Mouse (Mus musculus) hindbrain, embryonic 13.5 days (tissue): ENCODE measurements around the gene Znhit1. TPM values are rescaled to one million over a fixed set of nuclear protein-coding genes. Genes with fewer than 3 reads are reported as not detected.

ENCODE experiments used
- ATAC-seq: fragments of 200-750 bp; cut with Nextera tagmentation; 2 replicates; pipeline ENCODE4 v1.8.0; 2017; ENCODE audit warnings: moderate TSS enrichment; ENCODE audit not compliant: low FRiP score
- H3K27ac ChIP-seq: fragments of 300-500 bp; sonication (generic); 2 replicates; pipeline ENCODE4 v1.5.1; 2015; ENCODE audit warnings: inconsistent platforms, mild to moderate bottlenecking, moderate library complexity
- H3K27me3 ChIP-seq: fragments of 300-500 bp; sonication (generic); 2 replicates; pipeline ENCODE4 v1.6.1; 2015; ENCODE audit warnings: mild to moderate bottlenecking, inconsistent platforms
- H3K36me3 ChIP-seq: fragments of 300-500 bp; sonication (generic); 2 replicates; pipeline ENCODE4 v1.6.1; 2015; ENCODE audit warnings: mild to moderate bottlenecking, inconsistent platforms
- H3K4me1 ChIP-seq: fragments of 300-500 bp; sonication (generic); replicated peaks from 2 replicates; pipeline ENCODE4 v1.6.1; 2015; ENCODE audit warnings: inconsistent platforms
- H3K4me2 ChIP-seq: fragments of 300-500 bp; sonication (generic); 2 replicates; pipeline ENCODE4 v1.6.1; 2015; ENCODE audit warnings: inconsistent platforms, mild to moderate bottlenecking, moderate library complexity
- H3K4me3 ChIP-seq: fragments of 300-500 bp; sonication (generic); 2 replicates; pipeline ENCODE4 v1.5.1; 2015; ENCODE audit warnings: mild to moderate bottlenecking, inconsistent platforms
- H3K9ac ChIP-seq: fragments of 300-500 bp; sonication (generic); 2 replicates; pipeline ENCODE4 v1.6.1; 2015; ENCODE audit warnings: mild to moderate bottlenecking, inconsistent platforms
- H3K9me3 ChIP-seq: fragments of 300-500 bp; sonication (generic); 2 replicates; pipeline ENCODE4 v1.6.1; 2016; ENCODE audit warnings: inconsistent platforms
- WGBS: fragments of 180-500 bp; shearing (Covaris S2); methylation state at CpG from one replicate; pipeline ENCODE4 v1.1.7; 2015; 5-methylcytosine and 5-hydroxymethylcytosine counted together
- polyA plus RNA-seq: library from polyadenylated mRNA; unstranded; fragments of >200 nt; fragmentation: Nextera tagmentation; extraction: Ambion mirVana; gene quantifications from 2 replicates; pipeline ENCODE4 v1.2.1, GENCODE M21; 2015

The Znhit1 gene
- polyA plus RNA-seq, 1 experiment from 2014 or later = 109 TPM

DNA sequence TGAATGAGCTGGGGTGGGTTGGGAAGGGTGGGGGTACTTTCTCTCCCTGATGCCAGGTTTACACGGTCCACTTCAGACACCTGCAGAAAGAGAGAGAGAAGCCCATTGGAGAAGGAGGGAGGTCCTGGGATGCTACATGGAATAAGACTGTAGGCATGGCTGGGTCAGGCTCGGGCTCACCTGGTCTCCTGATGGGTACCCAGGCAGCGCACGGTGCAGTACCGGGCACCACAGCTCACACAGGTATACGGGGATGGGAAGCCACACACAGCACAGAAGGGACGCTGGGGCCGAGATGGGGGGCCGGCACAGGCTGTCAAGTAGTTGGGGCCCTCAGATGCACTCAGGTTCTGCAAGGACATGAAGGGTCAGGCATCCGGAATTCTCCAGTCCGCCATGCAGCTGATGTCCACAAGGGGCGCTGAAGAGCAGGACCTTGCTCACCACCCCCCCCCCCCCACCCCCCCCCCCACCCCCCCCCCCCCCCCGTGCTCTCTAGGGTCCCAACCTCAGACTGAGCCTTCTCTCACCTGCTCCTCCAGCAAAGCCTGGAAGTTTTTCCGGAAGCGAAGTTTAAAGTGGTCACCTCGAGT is 5.4 kb downstream of the Znhit1 start:
- Histone ChIP-seq H3K4me3 (no peak overlapping the region), H3K9me3 (no peaks in the 10 kb centered on the region), H3K9ac (no peak overlapping the region), H3K27ac (no peak overlapping the region), H3K4me1 (peaks cover 14% of the 10 kb centered on the region), H3K36me3 (peaks cover 40% of the 10 kb centered on the region), H3K4me2 (no peak overlapping the region), H3K27me3 (no peaks in the 10 kb centered on the region)
- ATAC-seq = no peak
- WGBS = 73% methylated on average over 10 of the region's 16 CpGs

- Histone ChIP-seq H3K4me2 (no peak overlapping the region), H3K36me3 (peaks cover 40% of the 10 kb centered on the region), H3K4me1 (peaks cover 9% of the 10 kb centered on the region), H3K27me3 (no peaks in the 10 kb centered on the region), H3K27ac (no peak overlapping the region), H3K9me3 (no peaks in the 10 kb centered on the region), H3K9ac (no peak overlapping the region), H3K4me3 (no peak overlapping the region)
- no peak for ATAC-seq
- 93% methylated on average over 8 of the region's 8 CpGs for WGBS
Observed at GRCm38 (mm10) chr5:136980974-136981373, 6.8 kb downstream of the Znhit1 start.

GRCm38 (mm10) chr5:136979762-136980161 is 8.1 kb downstream of the Znhit1 start:
- H3K4me2 ChIP-seq = no peak overlapping the region
- WGBS = 86% methylated on average over 2 of the region's 2 CpGs
- H3K36me3 ChIP-seq = peaks cover 40% of the 10 kb centered on the region
- no peak overlapping the region for H3K27ac ChIP-seq
- no peaks in the 10 kb centered on the region for H3K9me3 ChIP-seq
- H3K9ac ChIP-seq = no peak overlapping the region
- no peak overlapping the region for H3K4me3 ChIP-seq
- no peak for ATAC-seq
- 0 out of 2 replicates have a peak, but pooled peaks cover under 1% of the 10 kb centered on the region for H3K4me1 ChIP-seq
- no peaks in the 10 kb centered on the region for H3K27me3 ChIP-seq

- H3K4me3 ChIP-seq = no peak overlapping the region
- no peaks in the 10 kb centered on the region for H3K4me1 ChIP-seq
- H3K9ac ChIP-seq = no peak overlapping the region
- no peak for ATAC-seq
- peaks cover 26% of the 10 kb centered on the region for H3K36me3 ChIP-seq
- H3K27me3 ChIP-seq = no peaks in the 10 kb centered on the region
- H3K27ac ChIP-seq = no peak overlapping the region
- H3K4me2 ChIP-seq = no peak overlapping the region
- 65% methylated on average over 4 of the region's 4 CpGs for WGBS
- H3K9me3 ChIP-seq = no peaks in the 10 kb centered on the region
Observed at GRCm38 (mm10) chr5:136977769-136978168, 10.1 kb downstream of the Znhit1 start.

DNA sequence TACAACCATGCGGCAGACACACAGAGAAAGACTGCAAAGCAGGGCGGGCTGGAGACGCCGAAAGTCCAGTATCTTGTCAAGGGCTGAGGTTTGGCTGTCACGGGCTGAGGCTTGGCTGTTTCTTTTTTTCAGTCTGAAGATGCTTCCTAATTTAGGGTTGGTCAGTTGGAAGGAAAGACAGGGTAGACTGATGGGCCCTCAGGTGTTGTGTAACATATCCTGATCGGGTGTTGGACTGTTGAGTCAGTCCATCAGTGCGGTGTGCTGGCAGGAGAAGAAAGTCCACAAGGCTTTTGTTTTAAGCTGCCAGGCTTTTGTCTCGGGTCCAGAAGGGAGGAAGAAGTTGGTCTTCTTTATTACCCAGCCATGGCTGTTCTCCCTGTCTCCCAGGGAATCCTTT is 14.2 kb downstream of the Znhit1 start:
- Histone ChIP-seq H3K27ac (no peak overlapping the region), H3K36me3 (peaks cover 1% of the 10 kb centered on the region; the same call in 1 of the 2 replicates), H3K27me3 (no peaks in the 10 kb centered on the region), H3K9me3 (no peaks in the 10 kb centered on the region), H3K4me3 (no peak overlapping the region), H3K9ac (no peak overlapping the region), H3K4me2 (no peak overlapping the region), H3K4me1 (no peaks in the 10 kb centered on the region)
- WGBS = 87% methylated on average over 8 of the region's 8 CpGs
- ATAC-seq = no peak

DNA sequence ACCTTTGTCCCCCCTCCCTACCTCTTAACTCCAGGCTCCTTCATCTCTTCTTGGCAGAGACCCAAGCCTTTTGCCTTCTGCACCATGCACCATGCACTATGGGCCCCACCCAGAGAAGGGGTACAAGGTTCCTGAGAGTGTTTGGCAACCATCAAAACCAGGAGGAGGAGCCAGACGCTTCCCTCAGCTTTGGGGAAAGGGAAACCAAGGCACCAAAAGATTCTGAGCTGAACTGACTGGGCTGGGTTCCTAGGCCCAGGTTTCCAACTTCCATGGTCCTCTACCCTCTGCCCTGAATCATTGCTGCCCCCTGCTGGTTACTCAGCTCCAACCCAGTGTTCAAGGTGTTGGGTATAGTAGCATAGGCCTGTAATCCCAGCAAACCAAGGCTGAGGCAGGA is 17.1 kb downstream of the Znhit1 start:
- H3K36me3 ChIP-seq = peaks cover 28% of the 10 kb centered on the region
- H3K4me3 ChIP-seq = no peak overlapping the region
- ATAC-seq = no peak
- no peaks in the 10 kb centered on the region; the same call in 1 of the 2 replicates for H3K4me1 ChIP-seq
- H3K27me3 ChIP-seq = no peaks in the 10 kb centered on the region
- no peak overlapping the region for H3K27ac ChIP-seq
- no peak overlapping the region for H3K9ac ChIP-seq
- no peak overlapping the region for H3K4me2 ChIP-seq
- WGBS = 75% methylated on average over 1 of the region's 1 CpGs
- no peaks in the 10 kb centered on the region for H3K9me3 ChIP-seq

DNA sequence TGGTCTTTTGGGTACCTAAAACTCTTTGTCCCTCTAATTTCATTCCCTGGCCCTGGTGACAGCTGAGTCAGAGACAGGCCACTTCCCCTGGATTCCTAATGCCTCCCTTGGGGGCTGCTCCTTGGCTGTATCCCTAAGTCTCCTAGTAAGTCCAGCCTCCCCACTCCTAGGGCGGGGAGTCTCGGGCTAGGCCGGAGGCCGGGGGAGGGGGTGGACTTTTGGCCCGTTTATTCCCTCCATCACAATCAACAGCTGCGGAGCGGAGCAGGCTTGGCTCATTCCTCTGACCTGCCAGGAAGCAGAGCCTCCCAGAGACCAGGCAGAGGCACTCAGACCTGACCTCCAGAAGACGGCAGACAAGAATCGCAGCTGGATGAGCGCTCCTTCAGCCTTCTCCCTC is 20.2 kb downstream of the Znhit1 start:
- Histone ChIP-seq H3K9ac (no peak overlapping the region), H3K4me2 (no peak overlapping the region), H3K27me3 (no peaks in the 10 kb centered on the region), H3K36me3 (peaks cover 53% of the 10 kb centered on the region), H3K4me3 (no peak overlapping the region), H3K27ac (no peak overlapping the region), H3K4me1 (peaks cover 11% of the 10 kb centered on the region), H3K9me3 (no peaks in the 10 kb centered on the region)
- WGBS = 79% methylated on average over 10 of the region's 10 CpGs
- ATAC-seq = no peak

- H3K4me2 ChIP-seq = no peak overlapping the region
- peaks cover 11% of the 10 kb centered on the region for H3K4me1 ChIP-seq
- H3K27me3 ChIP-seq = no peaks in the 10 kb centered on the region
- peaks cover 53% of the 10 kb centered on the region for H3K36me3 ChIP-seq
- H3K4me3 ChIP-seq = no peak overlapping the region
- no peak overlapping the region for H3K9ac ChIP-seq
- WGBS = 96% methylated on average over 4 of the region's 4 CpGs
- ATAC-seq = no peak
- H3K27ac ChIP-seq = no peak overlapping the region
- no peaks in the 10 kb centered on the region for H3K9me3 ChIP-seq
Observed at GRCm38 (mm10) chr5:136966861-136967455, 20.9 kb downstream of the Znhit1 start.

GRCm38 (mm10) chr5:136966331-136966730 is 21.5 kb downstream of the Znhit1 start, which contains the start of gene Cldn15:
Gene Cldn15, plus strand, starts transcription at chr5:136966616.
- Histone ChIP-seq H3K4me1 (peaks cover 15% of the 10 kb centered on the region), H3K36me3 (peaks cover 53% of the 10 kb centered on the region), H3K4me2 (no peak within 1 kb of the TSS), H3K9ac (no peak within 1 kb of the TSS; the same call in 1 of the 2 replicates), H3K27ac (no peak within 1 kb of the TSS), H3K27me3 (no peaks in the 10 kb centered on the region), H3K9me3 (no peaks in the 10 kb centered on the region), H3K4me3 (no peak within 1 kb of the TSS)
- WGBS = 66% methylated on average over 6 of the region's 6 CpGs
- no peak for ATAC-seq

- H3K9ac ChIP-seq = no peak overlapping the region; the same call in 1 of the 2 replicates
- H3K36me3 ChIP-seq = peaks cover 53% of the 10 kb centered on the region
- H3K4me3 ChIP-seq = no peak overlapping the region
- H3K27me3 ChIP-seq = no peaks in the 10 kb centered on the region
- peaks cover 21% of the 10 kb centered on the region for H3K4me1 ChIP-seq
- 96% methylated on average over 8 of the region's 8 CpGs for WGBS
- H3K4me2 ChIP-seq = no peak overlapping the region
- H3K9me3 ChIP-seq = no peaks in the 10 kb centered on the region
- no peak overlapping the region for H3K27ac ChIP-seq
- no peak for ATAC-seq
Observed at GRCm38 (mm10) chr5:136965686-136966085, 22.1 kb downstream of the Znhit1 start.

DNA sequence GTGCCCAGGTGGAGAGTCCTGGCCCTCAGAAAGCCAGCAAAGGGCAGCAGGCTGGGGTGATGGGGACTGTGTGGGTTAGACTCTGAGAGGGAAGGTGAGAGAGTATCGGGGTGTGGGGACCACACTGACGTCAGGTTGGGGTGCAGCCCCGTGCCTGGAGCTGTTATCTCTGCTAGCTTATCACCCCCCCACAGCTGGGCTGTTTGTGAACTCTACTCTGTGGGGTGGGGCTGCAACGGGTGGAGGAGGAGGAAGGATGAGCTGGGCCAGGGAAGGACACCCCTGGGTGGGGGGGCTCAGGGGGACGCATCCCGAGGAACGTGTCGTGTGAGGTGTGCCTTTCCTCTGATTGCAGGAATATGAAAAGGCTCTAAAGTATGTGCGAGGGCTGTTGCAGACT is 22.6 kb downstream of the Znhit1 start:
- Histone ChIP-seq H3K4me2 (no peak overlapping the region), H3K27me3 (no peaks in the 10 kb centered on the region), H3K9me3 (no peaks in the 10 kb centered on the region), H3K36me3 (peaks cover 53% of the 10 kb centered on the region), H3K4me3 (no peak overlapping the region), H3K9ac (no peak overlapping the region; the same call in 1 of the 2 replicates), H3K27ac (no peak overlapping the region), H3K4me1 (peaks cover 22% of the 10 kb centered on the region)
- no peak for ATAC-seq
- 89% methylated on average over 9 of the region's 9 CpGs for WGBS

GRCm38 (mm10) chr5:136962966-136963540 is 24.8 kb downstream of the Znhit1 start:
- Histone ChIP-seq H3K4me2 (peak overlapping the region; percentile 82), H3K9ac (peak overlapping the region; percentile 86), H3K4me3 (peak overlapping the region; percentile 68), H3K27ac (peak overlapping the region; percentile 93), H3K9me3 (no peaks in the 10 kb centered on the region), H3K4me1 (peaks cover 30% of the 10 kb centered on the region), H3K36me3 (peaks cover 52% of the 10 kb centered on the region), H3K27me3 (no peaks in the 10 kb centered on the region)
- 73% methylated on average over 8 of the region's 8 CpGs for WGBS
- no peak for ATAC-seq
